8 mouse cellular contexts compared by ENCODE assay signal in genomic region chr11:117414871-117415323, GRCm38 (mm10).
DNase-seq lines count a peak whose midpoint lies in the region; ATAC-seq and TF ChIP-seq lines count a peak whose summit lies in the region.

No protein-coding gene starts in this region.

- in situ Hi-C loops in ES-E14 (cut with MboI; ENCODE audit: low sequenced_read_pairs in 2 of 2, unreplicated experiment in 2 of 2), result no loop called here

- peaks cover 11% of the 10 kb centered on the region for H3K27me3 ChIP-seq in embryonic facial prominence, embryonic 15.5 days
- H3K27me3 ChIP-seq in heart, embryonic 16.5 days (ENCODE audit: control insufficient read depth, insufficient read depth, low read length), result peaks cover 46% of the 10 kb centered on the region
- peaks cover 22% of the 10 kb centered on the region for H3K27me3 ChIP-seq in kidney, postnatal 0 days (ENCODE audit: insufficient read depth, low read length)

- DNase-seq in 3T3-L1 (ENCODE audit: low read depth, low spot score), result peak; percentile 15
- peak; percentile 86 for DNase-seq in ES-E14 (ENCODE audit: low read depth, low spot score)
- DNase-seq in kidney, postnatal 0 days (ENCODE audit: low spot score), result peak; percentile 67
- DNase-seq in lung, postnatal 36 days, result peak; percentile 67
- peak; percentile 70 for DNase-seq in testis, postnatal 10 days (ENCODE audit: low spot score)
- DNase-seq in frontal cortex, postnatal 14 days (ENCODE audit: low spot score in 2 of 2), result no peak

- no peak overlapping the region for H3K9ac ChIP-seq in ES-E14 (ENCODE audit: insufficient read depth, low read depth, low read length, poor library complexity, severe bottlenecking)
- no peak overlapping the region for H3K9ac ChIP-seq in embryonic facial prominence, embryonic 15.5 days
- H3K9ac ChIP-seq in heart, embryonic 16.5 days (ENCODE audit: low read length), result peak overlapping the region; percentile 46; the same call in 1 of the 2 replicates
- H3K9ac ChIP-seq in kidney, postnatal 0 days (ENCODE audit: low read depth, low read length), result no peak overlapping the region

- H3K27ac ChIP-seq in ES-E14 (ENCODE audit: insufficient read depth, low read depth, low read length, poor library complexity, severe bottlenecking), result no peak overlapping the region
- H3K27ac ChIP-seq in embryonic facial prominence, embryonic 15.5 days (replicated peaks), result 0 out of 2 replicates have a peak overlapping the region, but pooled peaks have one; percentile 8
- no peak overlapping the region for H3K27ac ChIP-seq in heart, embryonic 16.5 days (ENCODE audit: low read length)
- no peak overlapping the region for H3K27ac ChIP-seq in kidney, postnatal 0 days

- TF ChIP-seq CTCF in kidney, postnatal 0 days (IDR thresholded peaks at IDR 0.05; ENCODE audit: low read depth), result no peak

- peak overlapping the region; percentile 7 to 46; a peak in 3 of 4 replicates for H3K4me3 ChIP-seq in ES-E14 (ENCODE audit: insufficient read depth in 1 of 2, low read depth in 1 of 2, low read length in 2 of 2, poor library complexity in 1 of 2, severe bottlenecking in 1 of 2)
- peak overlapping the region; percentile 30 for H3K4me3 ChIP-seq in embryonic facial prominence, embryonic 15.5 days (replicated peaks)
- peak overlapping the region; percentile 49 for H3K4me3 ChIP-seq in heart, embryonic 16.5 days (ENCODE audit: low read length)
- peak overlapping the region; percentile 14; the same call in 1 of the 2 replicates for H3K4me3 ChIP-seq in kidney, postnatal 0 days (replicated peaks; ENCODE audit: low read depth, low read length)

- no peak for ATAC-seq in embryonic facial prominence, embryonic 15.5 days (ENCODE audit: insufficient number of reproducible peaks, low FRiP score, low TSS enrichment, low read depth)
- peak; percentile 70 for ATAC-seq in heart, embryonic 16.5 days (replicated peaks; ENCODE audit: extremely low read depth, insufficient read depth, low FRiP score)
- no peak for ATAC-seq in kidney, postnatal 0 days (replicated peaks; ENCODE audit: low FRiP score, low read depth)

- peaks cover 7 to 32% of the 10 kb centered on the region in 2 experiments for H3K4me1 ChIP-seq in ES-E14 (ENCODE audit: control insufficient read depth in 2 of 2, insufficient read depth in 2 of 2, low read length in 2 of 2, poor library complexity in 1 of 2)
- peaks cover 60% of the 10 kb centered on the region for H3K4me1 ChIP-seq in embryonic facial prominence, embryonic 15.5 days
- peaks cover 15% of the 10 kb centered on the region for H3K4me1 ChIP-seq in heart, embryonic 16.5 days (ENCODE audit: control insufficient read depth, insufficient read depth, low read length)
- H3K4me1 ChIP-seq in kidney, postnatal 0 days (replicated peaks; ENCODE audit: insufficient read depth, low read length), result peaks cover 14% of the 10 kb centered on the region; the same call in 1 of the 2 replicates

- 2% methylated on average over 21 of the region's 21 CpGs for WGBS in embryonic facial prominence, embryonic 15.5 days
- 1% methylated on average over 21 of the region's 21 CpGs for WGBS in heart, embryonic 16.5 days
- under 1% methylated on average over 21 of the region's 21 CpGs for WGBS in kidney, postnatal 0 days

- peak overlapping the region; percentile 56 for H3K4me2 ChIP-seq in embryonic facial prominence, embryonic 15.5 days (replicated peaks)
- peak overlapping the region; percentile 69 for H3K4me2 ChIP-seq in heart, embryonic 16.5 days (ENCODE audit: low read depth, low read length)
- H3K4me2 ChIP-seq in kidney, postnatal 0 days (ENCODE audit: low read length), result peak overlapping the region; percentile 61

- H3K36me3 ChIP-seq in ES-E14 (ENCODE audit: control insufficient read depth, insufficient read depth, low read length, poor library complexity, severe bottlenecking), result no peaks in the 10 kb centered on the region
- no peaks in the 10 kb centered on the region for H3K36me3 ChIP-seq in embryonic facial prominence, embryonic 15.5 days
- no peaks in the 10 kb centered on the region for H3K36me3 ChIP-seq in heart, embryonic 16.5 days (ENCODE audit: control insufficient read depth, insufficient read depth)
- H3K36me3 ChIP-seq in kidney, postnatal 0 days (ENCODE audit: insufficient read depth, low read length), result no peaks in the 10 kb centered on the region

- no peaks in the 10 kb centered on the region for H3K9me3 ChIP-seq in ES-E14 (ENCODE audit: control insufficient read depth, insufficient read depth, low read depth, low read length)
- H3K9me3 ChIP-seq in embryonic facial prominence, embryonic 15.5 days (replicated peaks), result no peaks in the 10 kb centered on the region
- peaks cover 6% of the 10 kb centered on the region; the same call in 1 of the 2 replicates for H3K9me3 ChIP-seq in heart, embryonic 16.5 days (replicated peaks; ENCODE audit: control insufficient read depth, low read length)
- no peaks in the 10 kb centered on the region for H3K9me3 ChIP-seq in kidney, postnatal 0 days (replicated peaks; ENCODE audit: low read length)

TF ChIP-seq in ES-E14, 5 proteins besides CTCF, POLR2A, EP300 and RAD21:
- TF ChIP-seq CHD2 (IDR thresholded peaks at IDR 0.05; ENCODE audit: low read depth, low read length), result no peak
- no peak for TF ChIP-seq ZNF384 (IDR thresholded peaks at IDR 0.05; ENCODE audit: low read depth, low read length)
- TF ChIP-seq ZC3H11A (IDR thresholded peaks at IDR 0.05; ENCODE audit: borderline replicate concordance, low read depth, low read length), result no peak
- TF ChIP-seq HCFC1 (IDR thresholded peaks at IDR 0.05; ENCODE audit: borderline replicate concordance, insufficient read depth, low read length), result no peak
- no peak for TF ChIP-seq MAFK (IDR thresholded peaks at IDR 0.05; ENCODE audit: insufficient read depth, low read depth, low read length)

Comparison
In these comparisons a context has a peak if more than half of its experiments do, and no peak if none do; other contexts are left out.
1. DNase-seq: peak in 3T3-L1 (single experiment), ES-E14 (single experiment), kidney, postnatal 0 days (single experiment), lung, postnatal 36 days (single experiment) and testis, postnatal 10 days (single experiment); none in frontal cortex, postnatal 14 days (0 of 2).
2. Peak in every context shown above with its lines, with median percentiles within 50 percentile points of each other: H3K4me3 ChIP-seq and H3K4me2 ChIP-seq.